Mouse (Mus musculus) liver, embryonic 14.5 days (tissue): ENCODE results near the gene Ncor1.

Source experiments
- CTCF ChIP-seq: IDR thresholded peaks from 2 replicates; pipeline ENCODE4 v1.5.1; 2016; ENCODE audit warnings: antibody characterized with exemption, low read depth, control low read depth
- EP300 ChIP-seq: IDR thresholded peaks from 2 replicates; pipeline ENCODE4 v1.6.1; 2016; ENCODE audit warnings: antibody characterized with exemption, low read depth

GRCm38 (mm10) chr11:62270851-62271250 lies 187.5 kb downstream of the Ncor1 start:
- TF ChIP-seq CTCF (no peak), EP300 (no peak)
